Mouse (Mus musculus): ENCODE data around the gene Gga2.

Gene Gga2

GRCm38 (mm10) chr7:121936861-121937630 is 84.0 kb downstream of the Gga2 start:
- no peak for DNase-seq

Data from kidney, postnatal 10 days (tissue).